Comparison of ENCODE assay signal across 16 mouse cellular contexts in genomic region chr2:28126763-28127438, GRCm38 (mm10). TPM values are rescaled to one million over a fixed set of nuclear protein-coding genes. Genes with fewer than 3 reads are reported as not detected.
DNase-seq lines count a peak whose midpoint lies in the region; ATAC-seq and TF ChIP-seq lines count a peak whose summit lies in the region.
"Had no signal": no experiment of that assay in that cellular context is flagged by ENCODE, and none has a peak within 500 bp of the region (broad histone marks: within the 10 kb centered on the region; RNA-seq: fewer than 3 reads in every experiment).

No protein-coding gene starts in this region.

- no peak overlapping the region for H3K4me3 ChIP-seq in heart, adult 2 months
- H3K4me3 ChIP-seq in intestine, embryonic 16.5 days (ENCODE audit: low read length): no peak overlapping the region
- H3K4me3 ChIP-seq: limb, embryonic 12.5 days had no signal

- TF ChIP-seq POLR2A in heart, adult 2 months (IDR thresholded peaks at IDR 0.05; ENCODE audit: insufficient read depth, low read depth, low read length): no peak

- no peak overlapping the region for H3K4me2 ChIP-seq in intestine, embryonic 16.5 days (ENCODE audit: low read depth, low read length)
- H3K4me2 ChIP-seq: limb, embryonic 12.5 days had no signal

- no peaks in the 10 kb centered on the region for H3K79me2 ChIP-seq in heart, adult 2 months (replicated peaks; ENCODE audit: control insufficient read depth, insufficient read depth, low read length)

- no peak for TF ChIP-seq EP300 in heart, adult 2 months (IDR thresholded peaks at IDR 0.05; ENCODE audit: insufficient read depth, low read depth, low read length)

- DNase-seq in heart, adult 2 months: peak; percentile 18 to 21
- DNase-seq in heart, postnatal 25 days (ENCODE audit: low spot score): no peak
- DNase-seq in brain, adult 2 months (ENCODE audit: low read depth, low spot score): peak; percentile 42
- DNase-seq in lung, postnatal 14 days: peak; percentile 43
- no peak for DNase-seq in right cerebral cortex, postnatal 36 days (ENCODE audit: low spot score in 2 of 2)
- DNase-seq in layer of hippocampus, postnatal 36 days: no peak
- DNase-seq: cerebellum, adult 9-11 months; gastrocnemius, postnatal 25 days had no signal

- H3K9me3 ChIP-seq in intestine, embryonic 16.5 days (ENCODE audit: control insufficient read depth, low read length): no peaks in the 10 kb centered on the region

- no peak for TF ChIP-seq CTCF in heart, adult 2 months (IDR thresholded peaks at IDR 0.05)

- H3K9ac ChIP-seq in heart, adult 2 months (ENCODE audit: low read depth, low read length): no peak overlapping the region
- no peak overlapping the region for H3K9ac ChIP-seq in intestine, embryonic 16.5 days (ENCODE audit: low read depth, low read length)
- H3K9ac ChIP-seq: limb, embryonic 12.5 days had no signal

- H3K4me1 ChIP-seq in heart, adult 2 months (ENCODE audit: control insufficient read depth, insufficient read depth, low read length): peaks cover 2% of the 10 kb centered on the region; the same call in 1 of the 2 replicates
- no peaks in the 10 kb centered on the region for H3K4me1 ChIP-seq in intestine, embryonic 16.5 days (ENCODE audit: control insufficient read depth, insufficient read depth, low read length)
- H3K4me1 ChIP-seq: limb, embryonic 12.5 days had no signal

- intact Hi-C loops in heart, adult 2 months (cut with DNase I): no loop called here
- intact Hi-C loops in heart, postnatal 25 days (cut with DNase I): no loop called here

- H3K27me3 ChIP-seq in heart, adult 2 months (ENCODE audit: control insufficient read depth, insufficient read depth, low read length): no peaks in the 10 kb centered on the region
- no peaks in the 10 kb centered on the region for H3K27me3 ChIP-seq in intestine, embryonic 16.5 days (replicated peaks; ENCODE audit: control insufficient read depth, insufficient read depth, low read length)
- H3K27me3 ChIP-seq: limb, embryonic 12.5 days had no signal

- ATAC-seq in intestine, embryonic 16.5 days: 0 out of 2 replicates have a peak, but pooled peaks have one; percentile 28
- no peak for ATAC-seq in monocyte, adult 5-6 weeks (replicated peaks; ENCODE audit: insufficient number of reproducible peaks, low FRiP score, low TSS enrichment, poor library complexity, severe bottlenecking)

- WGBS in heart, adult 2 months: 56% methylated on average over 12 of the region's 12 CpGs
- 52% methylated on average over 12 of the region's 12 CpGs for WGBS in intestine, embryonic 16.5 days

- H3K36me3 ChIP-seq in heart, adult 2 months (ENCODE audit: control insufficient read depth, insufficient read depth, low read length): no peaks in the 10 kb centered on the region
- H3K36me3 ChIP-seq in intestine, embryonic 16.5 days (ENCODE audit: control insufficient read depth, insufficient read depth, low read length): no peaks in the 10 kb centered on the region
- H3K36me3 ChIP-seq: limb, embryonic 12.5 days had no signal

- no peak overlapping the region for H3K27ac ChIP-seq in heart, adult 2 months
- 0 out of 2 replicates have a peak overlapping the region, but pooled peaks have one; percentile 30 for H3K27ac ChIP-seq in intestine, embryonic 16.5 days (ENCODE audit: low read length)
- H3K27ac ChIP-seq: limb, embryonic 12.5 days; macrophage had no signal

RNA-seq across cellular contexts. Expression of gene Fcnb, which starts 42.2 kb away (rescaled TPM):
- not detected for total RNA-seq in heart, adult 2 months (2021)
- not detected in 2 replicates for polyA plus RNA-seq in heart, adult 2 months (2012; rRNA removed)
- not detected for total RNA-seq in heart, postnatal 25 days (2021)
- 0.42 and 1.0 TPM in 2 replicates for polyA plus RNA-seq in intestine, embryonic 16.5 days (2015; fragmentation: Nextera tagmentation; extraction: Ambion mirVana)
- not detected in 3 replicates for total RNA-seq in monocyte, adult 5-6 weeks (2017)
- total RNA-seq in layer of hippocampus, postnatal 36 days (2021): not detected
- total RNA-seq: gastrocnemius, postnatal 25 days; layer of hippocampus, postnatal 14 days; MEL had no signal
- polyA plus RNA-seq: C2C12; hindbrain, embryonic 11.5 days; limb, embryonic 12.5 days had no signal

Comparison
In these comparisons a context has a peak if more than half of its experiments do, and no peak if none do; other contexts are left out.
1. DNase-seq: peak in heart, adult 2 months (2 of 2), brain, adult 2 months (single experiment) and lung, postnatal 14 days (single experiment); none in heart, postnatal 25 days (single experiment), right cerebral cortex, postnatal 36 days (0 of 2) and layer of hippocampus, postnatal 36 days (0 of 2).